Mouse (Mus musculus) gastrocnemius, postnatal 10 days (tissue): Measurements from ENCODE around the gene Myocos. TPM values are rescaled to one million over a fixed set of nuclear protein-coding genes. Genes with fewer than 3 reads are reported as not detected.

Experiments used
- DNase-seq: peaks from one replicate; pipeline ENCODE4 v3.0.0; 2021; ENCODE audit warnings: mixed read lengths
- microRNA-seq, 2 experiments: library from miRNA; unstranded; fragments of <30 nt; microRNA quantifications; one replicate each; pipeline ENCODE4 v1.2.0; 2021
- total RNA-seq, 2 experiments: library from RNA; stranded (reverse); gene quantifications; 2 replicates each; pipeline ENCODE4 v1.2.3; 2021

Myocos gene
- total RNA-seq, 2 experiments from 2014 or later = not detected

DNA sequence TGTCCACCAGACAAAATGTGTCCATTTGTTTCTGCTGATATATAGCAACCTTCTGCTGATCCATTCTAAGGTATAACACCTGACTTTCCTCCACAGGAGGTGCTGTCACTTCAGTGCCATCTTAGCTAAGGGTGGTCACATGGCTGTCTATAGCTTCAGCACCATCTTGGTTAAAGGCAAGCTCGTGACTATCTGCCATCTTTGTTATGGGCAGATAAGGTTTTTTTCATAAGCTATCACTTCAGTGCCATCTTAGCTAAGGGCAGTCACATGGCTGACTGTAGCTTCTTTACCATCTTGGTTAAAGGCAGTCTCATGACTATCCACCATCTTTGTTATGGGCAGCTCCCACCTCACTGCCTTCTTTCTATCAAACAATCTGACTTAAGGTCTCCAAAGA lies 42.5 kb downstream of the Myocos start:
- DNase-seq = no peak

DNA sequence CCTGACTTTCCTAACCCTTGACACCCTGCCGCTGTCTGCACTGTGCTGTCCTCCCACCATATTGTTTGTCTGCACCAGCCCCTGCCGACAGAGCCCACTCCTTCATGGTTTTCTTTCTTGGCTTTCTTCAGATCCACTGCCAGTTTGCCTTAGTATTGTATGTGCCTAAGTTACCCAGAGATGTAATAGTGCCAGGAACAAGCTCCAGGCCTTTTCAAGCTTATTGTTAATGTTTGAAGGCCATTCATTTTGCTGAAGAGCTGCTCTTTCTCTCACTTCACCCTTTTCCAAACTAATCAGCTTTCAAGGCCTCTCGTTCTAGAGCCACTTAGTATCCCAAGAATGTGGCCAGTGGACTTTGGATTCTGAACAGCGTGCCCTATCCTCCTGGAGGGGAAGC lies 46.8 kb downstream of the Myocos start:
- DNase-seq = no peak

DNA sequence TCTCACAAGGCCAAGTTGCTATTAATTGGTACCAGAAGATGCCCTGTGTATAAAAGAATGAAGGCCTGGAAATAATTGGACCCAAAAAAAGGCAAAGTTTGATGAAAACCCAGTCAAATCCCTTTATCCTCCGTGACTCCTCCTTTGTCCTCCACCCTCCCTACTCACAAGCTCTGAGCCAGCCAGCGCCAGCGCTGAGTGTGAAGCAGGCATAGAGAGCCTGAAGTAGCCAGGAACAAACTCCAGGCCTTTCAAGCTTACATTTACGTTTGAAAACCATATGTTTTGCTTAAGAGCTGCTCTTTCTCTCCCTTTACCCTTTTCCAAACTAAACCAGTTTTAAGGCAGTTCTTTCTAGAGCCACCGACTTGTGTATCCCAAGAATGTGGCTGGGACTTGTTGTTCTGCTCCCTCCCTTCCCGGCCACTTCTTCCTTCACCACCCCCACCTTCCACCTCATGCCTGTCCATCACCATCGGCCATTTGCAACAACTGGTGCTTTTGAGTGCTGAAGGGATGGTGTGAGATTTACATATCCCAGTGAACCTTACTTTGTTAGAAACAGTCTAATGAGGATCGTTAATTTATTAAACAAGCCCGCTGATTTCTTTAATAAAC lies 48.3 kb downstream of the Myocos start:
- no peak for DNase-seq

DNA sequence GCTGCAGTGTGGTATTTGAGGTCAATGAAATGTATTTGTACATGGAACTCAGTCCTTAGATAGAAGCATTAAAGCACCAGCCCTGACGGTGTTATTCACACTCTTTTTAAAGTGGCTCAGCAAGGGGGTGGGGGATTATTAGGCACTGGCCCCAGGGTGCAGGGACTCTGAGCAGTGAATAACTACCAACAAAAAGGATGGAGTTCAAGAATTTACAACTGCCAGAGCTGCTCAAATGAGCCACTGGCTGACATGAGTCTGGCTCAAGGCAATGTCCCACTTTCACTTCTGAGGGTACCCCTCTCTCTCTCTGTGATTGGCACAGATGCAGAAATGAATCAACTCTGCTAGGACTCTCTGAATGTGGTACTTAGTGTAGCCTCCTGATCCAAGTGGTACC lies 49.9 kb downstream of the Myocos start:
- DNase-seq = no peak

DNA sequence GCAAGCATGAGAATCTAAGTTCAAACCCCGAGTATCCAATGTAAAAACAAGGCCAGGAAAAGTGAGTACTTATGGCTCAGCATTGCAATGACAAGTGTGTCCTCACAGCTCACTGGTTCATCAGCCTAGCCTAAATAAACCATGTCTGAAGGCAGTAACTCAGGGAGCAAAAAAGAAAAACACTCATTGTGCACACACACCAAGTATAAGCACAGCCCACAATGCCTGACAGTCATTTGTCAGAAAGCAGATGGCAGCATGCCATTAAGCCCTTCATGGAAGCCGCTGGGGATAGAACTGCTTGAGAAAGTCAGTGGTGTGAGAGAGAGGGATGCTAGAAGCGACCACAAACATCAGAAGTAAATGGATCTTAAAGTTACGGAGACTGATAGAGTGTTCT lies 56.7 kb downstream of the Myocos start:
- DNase-seq = no peak

DNA sequence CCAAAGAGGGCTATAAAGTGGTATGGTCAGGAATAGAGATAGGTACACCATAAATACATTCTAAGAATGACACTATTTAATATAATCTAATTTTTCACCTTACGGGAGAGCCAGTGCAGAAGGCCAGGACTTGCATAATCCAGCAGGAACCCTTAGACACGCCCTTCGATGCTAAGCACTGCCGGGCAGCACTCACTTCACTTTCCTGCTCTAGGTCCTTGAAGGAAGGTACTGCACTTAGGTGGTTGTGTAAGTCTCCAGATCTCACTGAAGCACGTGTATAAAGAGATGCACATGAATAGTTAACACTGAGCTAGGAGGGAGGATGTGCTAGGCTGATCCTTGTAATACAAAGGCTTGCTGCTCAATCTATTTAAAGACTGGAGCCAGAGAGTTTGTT lies 58.4 kb downstream of the Myocos start:
- no peak for DNase-seq

DNA sequence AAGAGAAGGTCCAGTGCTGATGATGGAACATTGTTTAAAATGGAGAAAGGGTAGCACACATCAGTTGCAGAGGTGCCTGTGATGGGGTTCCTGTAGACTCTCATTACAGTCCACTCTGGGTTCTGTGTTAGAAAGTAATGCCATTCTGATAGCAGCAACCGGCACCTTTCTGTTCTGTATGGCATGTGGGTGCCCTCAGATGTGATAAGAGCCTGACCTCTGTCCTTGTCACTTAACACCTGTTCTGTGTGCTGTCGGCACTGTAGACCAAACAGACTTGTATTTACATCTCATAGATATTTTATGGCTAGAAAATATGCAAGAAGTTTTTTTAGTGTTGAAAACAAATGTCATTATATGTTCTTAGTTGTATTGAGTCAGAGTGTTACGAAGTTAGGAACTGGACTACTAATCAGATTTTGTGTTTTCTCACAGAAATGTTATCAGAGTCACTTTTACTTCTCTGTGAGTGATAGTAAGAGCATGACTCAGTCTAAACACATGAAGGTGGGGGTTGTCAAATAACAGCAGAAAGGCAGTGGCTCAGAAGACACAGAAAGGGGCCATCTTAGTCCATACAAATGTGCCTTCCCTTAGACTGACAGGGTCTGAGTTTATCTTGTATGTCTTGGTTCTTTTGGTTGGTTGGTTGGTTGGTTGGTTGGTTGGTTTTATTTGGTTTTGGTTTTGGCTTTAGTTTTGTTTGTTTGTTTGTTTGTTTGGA lies 60.5 kb downstream of the Myocos start:
- no peak for DNase-seq

Small RNA genes lying within 50 kb of the gene (microRNA-seq; reads per million reads assigned to microRNA genes)
- 0 to 0.25 reads per million in 2 experiments for gene Gm27616

Other genes starting within 250 kb of the Myocos start
- gene Dnm3, start 180.2 kb downstream of the Myocos start, total RNA-seq = 1 to 10 TPM; 6.3 to 8.6 TPM
- gene Mettl13, start 109.7 kb downstream of the Myocos start, total RNA-seq = 1 to 10 TPM; 7.0 to 8.6 TPM
- gene Vamp4, start 87.7 kb downstream of the Myocos start, total RNA-seq = 10 to 100 TPM; 18.5 to 22.3 TPM
- gene Myoc, start 19.1 kb downstream of the Myocos start, total RNA-seq = 10 to 100 TPM; 15.2 to 16.8 TPM
- 100 to 1,000 TPM in 1 of 2 experiments, 10 to 100 TPM in 1; 74.6 to 104 TPM for gene Prrc2c, start 82.3 kb upstream of the Myocos start, total RNA-seq
- gene Fmo4, start 155.8 kb upstream of the Myocos start, total RNA-seq = under 1 TPM in 1 of 2 experiments, not detected in 1; 0.14 TPM
- gene Fmo1, start 208.4 kb upstream of the Myocos start, total RNA-seq = 10 to 100 TPM; 24.5 to 26.8 TPM
- gene Fmo2, start 240.5 kb upstream of the Myocos start, total RNA-seq = 1 to 10 TPM; 2.4 to 5.1 TPM